Mouse (Mus musculus) forebrain, embryonic 13.5 days (tissue): ENCODE results near the gene Shank2. TPM values are rescaled to one million over a fixed set of nuclear protein-coding genes. Genes with fewer than 3 reads are reported as not detected.
A peak's percentile ranks its signal among the peaks of the same experiment; 100 is the strongest.

Experiments
- ATAC-seq: fragments of 200-750 bp; cut with Nextera tagmentation; 2 replicates; pipeline ENCODE4 v1.8.0; 2017
- H3K27ac ChIP-seq: fragments of 300-500 bp; sonication (generic); 2 replicates; pipeline ENCODE4 v1.5.1; 2015; ENCODE audit warnings: inconsistent platforms, mild to moderate bottlenecking, moderate library complexity
- H3K27me3 ChIP-seq: fragments of 300-500 bp; sonication (generic); 2 replicates; pipeline ENCODE4 v1.6.1; 2015; ENCODE audit warnings: mild to moderate bottlenecking, inconsistent platforms
- H3K36me3 ChIP-seq: fragments of 300-500 bp; sonication (generic); 2 replicates; pipeline ENCODE4 v1.6.1; 2015; ENCODE audit warnings: mild to moderate bottlenecking, inconsistent platforms; ENCODE audit not compliant: poor library complexity, severe bottlenecking
- H3K4me1 ChIP-seq: fragments of 300-500 bp; sonication (generic); 2 replicates; pipeline ENCODE4 v1.6.1; 2015; ENCODE audit warnings: inconsistent platforms
- H3K4me2 ChIP-seq: fragments of 300-500 bp; sonication (generic); 2 replicates; pipeline ENCODE4 v1.6.1; 2015; ENCODE audit warnings: inconsistent platforms, mild to moderate bottlenecking, moderate library complexity
- H3K4me3 ChIP-seq: fragments of 300-500 bp; sonication (generic); 2 replicates; pipeline ENCODE4 v1.5.1; 2015; ENCODE audit warnings: mild to moderate bottlenecking, inconsistent platforms
- H3K9ac ChIP-seq: fragments of 300-500 bp; sonication (generic); 2 replicates; pipeline ENCODE4 v1.6.1; 2015; ENCODE audit warnings: mild to moderate bottlenecking, inconsistent platforms
- H3K9me3 ChIP-seq: fragments of 300-500 bp; sonication (generic); replicated peaks from 2 replicates; pipeline ENCODE4 v1.6.1; 2016; ENCODE audit warnings: inconsistent platforms
- WGBS: fragments of 180-500 bp; shearing (Covaris S2); methylation state at CpG from one replicate; pipeline ENCODE4 v1.1.7; 2015; 5-methylcytosine and 5-hydroxymethylcytosine counted together
- microRNA-seq: library from miRNA; unstranded; fragments of <30 nt; microRNA quantifications from one replicate; pipeline ENCODE4, GENCODE M21; 2016
- polyA plus RNA-seq: library from polyadenylated mRNA; unstranded; fragments of >200 nt; fragmentation: Nextera tagmentation; extraction: Ambion mirVana; gene quantifications from 2 replicates; pipeline ENCODE4 v1.2.1, GENCODE M21; 2015

Gene Shank2
- polyA plus RNA-seq, 1 experiment from 2014 or later, result 4.1 TPM

- Histone ChIP-seq H3K9ac (no peak overlapping the region), H3K9me3 (no peaks in the 10 kb centered on the region), H3K27ac (no peak overlapping the region), H3K27me3 (no peaks in the 10 kb centered on the region), H3K4me2 (no peak overlapping the region), H3K4me1 (no peaks in the 10 kb centered on the region), H3K4me3 (no peak overlapping the region), H3K36me3 (peaks cover 96% of the 10 kb centered on the region)
- ATAC-seq, result no peak
- WGBS, result 96% methylated on average over 6 of the region's 6 CpGs
These were observed 459.6 kb downstream of the Shank2 start for GRCm38 (mm10) chr7:144461246-144461902.

GRCm38 (mm10) chr7:144462577-144462976 lies 460.8 kb downstream of the Shank2 start:
- no peaks in the 10 kb centered on the region for H3K9me3 ChIP-seq
- H3K27ac ChIP-seq, result no peak overlapping the region
- no peak overlapping the region for H3K4me3 ChIP-seq
- ATAC-seq, result no peak
- no peak overlapping the region for H3K4me2 ChIP-seq
- no peaks in the 10 kb centered on the region for H3K4me1 ChIP-seq
- WGBS, result 92% methylated on average over 7 of the region's 7 CpGs
- H3K36me3 ChIP-seq, result peaks cover 84% of the 10 kb centered on the region
- H3K9ac ChIP-seq, result no peak overlapping the region
- no peaks in the 10 kb centered on the region for H3K27me3 ChIP-seq

GRCm38 (mm10) chr7:144468741-144469140 lies 467.0 kb downstream of the Shank2 start:
- 91% methylated on average over 5 of the region's 5 CpGs for WGBS

GRCm38 (mm10) chr7:144469181-144469641 lies 467.5 kb downstream of the Shank2 start:
- H3K36me3 ChIP-seq, result peaks cover 18% of the 10 kb centered on the region
- 18% methylated on average over 4 of the region's 4 CpGs for WGBS
- peaks cover 24% of the 10 kb centered on the region for H3K4me1 ChIP-seq
- no peaks in the 10 kb centered on the region for H3K27me3 ChIP-seq
- H3K4me3 ChIP-seq, result peak overlapping the region; percentile 97
- peak overlapping the region; percentile 92 for H3K4me2 ChIP-seq
- no peak for ATAC-seq
- H3K27ac ChIP-seq, result 0 out of 2 replicates have a peak overlapping the region, but pooled peaks have one; percentile 79
- no peaks in the 10 kb centered on the region for H3K9me3 ChIP-seq
- H3K9ac ChIP-seq, result peak overlapping the region; percentile 96

More at GRCm38 (mm10) chr7:144468741-144469140, 467.0 kb downstream of the Shank2 start:
- Histone ChIP-seq H3K27me3 (no peaks in the 10 kb centered on the region), H3K4me2 (peak overlapping the region; percentile 92), H3K9me3 (no peaks in the 10 kb centered on the region), H3K4me1 (peaks cover 24% of the 10 kb centered on the region), H3K27ac (no peak overlapping the region), H3K9ac (peak overlapping the region; percentile 96; the same call in 1 of the 2 replicates), H3K36me3 (peaks cover 22% of the 10 kb centered on the region), H3K4me3 (peak overlapping the region; percentile 97; the same call in 1 of the 2 replicates)
- ATAC-seq, result no peak

GRCm38 (mm10) chr7:144469908-144470544 lies 468.3 kb downstream of the Shank2 start:
- 1% methylated on average over 31 of the region's 31 CpGs for WGBS
- Histone ChIP-seq H3K4me2 (peak overlapping the region; percentile 92), H3K4me3 (peak overlapping the region; percentile 97), H3K9ac (peak overlapping the region; percentile 96), H3K27ac (peak overlapping the region; percentile 79; the same call in 1 of the 2 replicates), H3K9me3 (no peaks in the 10 kb centered on the region), H3K27me3 (no peaks in the 10 kb centered on the region), H3K4me1 (peaks cover 24% of the 10 kb centered on the region), H3K36me3 (peaks cover 10% of the 10 kb centered on the region)
- ATAC-seq, result peak; percentile 40

- Histone ChIP-seq H3K36me3 (peaks cover 7% of the 10 kb centered on the region), H3K4me1 (peaks cover 24% of the 10 kb centered on the region), H3K27ac (peak within 1 kb of the TSS; percentile 79), H3K4me2 (peak within 1 kb of the TSS; percentile 92), H3K27me3 (no peaks in the 10 kb centered on the region), H3K9ac (peak within 1 kb of the TSS; percentile 96), H3K4me3 (peak within 1 kb of the TSS; percentile 97), H3K9me3 (no peaks in the 10 kb centered on the region)
- WGBS, result 1% methylated on average over 29 of the region's 30 CpGs
- ATAC-seq, result peak; percentile 98
These were observed 468.9 kb downstream of the Shank2 start, which contains the start of gene Cttn for GRCm38 (mm10) chr7:144470545-144471059. Cttn (minus strand) TSS chr7:144471009.

GRCm38 (mm10) chr7:144471103-144471502 lies 469.4 kb downstream of the Shank2 start:
- ATAC-seq, result no peak
- WGBS, result 86% methylated on average over 2 of the region's 2 CpGs
- peak overlapping the region; percentile 96 for H3K9ac ChIP-seq

GRCm38 (mm10) chr7:144473486-144473885 lies 471.8 kb downstream of the Shank2 start:
- no peak overlapping the region for H3K9ac ChIP-seq
- no peaks in the 10 kb centered on the region for H3K27me3 ChIP-seq
- WGBS, result 80% methylated on average over 4 of the region's 4 CpGs
- peaks cover 25% of the 10 kb centered on the region for H3K36me3 ChIP-seq
- no peak overlapping the region for H3K27ac ChIP-seq
- no peak overlapping the region for H3K4me3 ChIP-seq
- no peak overlapping the region for H3K4me2 ChIP-seq
- peaks cover 20% of the 10 kb centered on the region for H3K4me1 ChIP-seq
- no peak for ATAC-seq
- no peaks in the 10 kb centered on the region for H3K9me3 ChIP-seq

More at GRCm38 (mm10) chr7:144471103-144471502, 469.4 kb downstream of the Shank2 start:
- peaks cover 24% of the 10 kb centered on the region for H3K4me1 ChIP-seq
- H3K36me3 ChIP-seq, result peaks cover 8% of the 10 kb centered on the region; the same call in 1 of the 2 replicates
- no peaks in the 10 kb centered on the region for H3K9me3 ChIP-seq
- peak overlapping the region; percentile 97 for H3K4me3 ChIP-seq
- peak overlapping the region; percentile 79 for H3K27ac ChIP-seq
- no peaks in the 10 kb centered on the region for H3K27me3 ChIP-seq
- peak overlapping the region; percentile 92 for H3K4me2 ChIP-seq

Small RNA genes within 50 kb of the gene (microRNA-seq; reads per million reads assigned to microRNA genes)
- gene Mir3105, result 10.5 reads per million, percentile 24 among the genes with 10 or more reads in this experiment

Other genes with a start within 250 kb of the Shank2 start
- 21.6 and 22.6 TPM in 2 replicates for gene Osbpl5, start 244.9 kb upstream of the Shank2 start, polyA plus RNA-seq
- gene Mrgprg, start 234.9 kb upstream of the Shank2 start, polyA plus RNA-seq, result not detected in 2 replicates
- 1.8 and 1.9 TPM in 2 replicates for gene Mrgpre, start 217.4 kb upstream of the Shank2 start, polyA plus RNA-seq
- 5.6 and 6.8 TPM in 2 replicates for gene Nadsyn1, start 179.1 kb upstream of the Shank2 start, polyA plus RNA-seq
- gene Dhcr7, start 178.8 kb upstream of the Shank2 start, polyA plus RNA-seq, result 47.1 and 52.0 TPM in 2 replicates
- not detected in 2 replicates for gene Gm498, start 135.1 kb upstream of the Shank2 start, polyA plus RNA-seq